Comparison of ENCODE assay signal across 8 mouse cellular contexts in the genomic region with DNA sequence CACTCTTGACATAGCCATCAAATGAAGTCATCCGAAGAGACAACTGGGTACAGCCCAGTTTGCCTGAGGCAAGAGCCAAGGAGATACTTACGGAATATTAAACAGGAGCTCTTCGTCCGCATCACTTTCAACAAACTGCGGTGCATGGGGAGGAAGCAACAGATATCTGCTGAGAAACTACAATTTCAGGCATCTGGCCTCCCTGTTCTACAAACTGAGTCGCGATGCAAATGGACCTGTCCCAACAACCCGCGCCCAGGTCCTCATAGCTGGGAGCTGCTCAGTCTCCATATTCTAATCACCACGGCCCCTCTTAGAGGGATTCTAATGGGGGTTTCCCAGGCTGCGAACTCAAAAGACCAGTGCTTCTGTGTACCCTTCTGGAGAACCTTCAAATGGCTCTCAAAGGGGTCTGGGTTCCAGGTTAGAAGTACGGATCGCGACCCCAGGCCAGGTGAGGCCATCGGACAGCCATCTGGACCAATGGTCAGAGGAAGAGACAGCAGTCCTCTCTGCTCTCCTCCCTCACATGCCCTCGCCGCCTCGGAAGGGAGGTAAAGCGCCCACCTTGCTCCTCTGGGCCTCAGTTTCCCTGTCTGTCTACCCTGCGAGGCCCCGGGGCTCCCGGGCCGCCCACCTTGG. TPM values are rescaled to one million over a fixed set of nuclear protein-coding genes. Genes with fewer than 3 reads are reported as not detected.
DNase-seq lines count a peak whose midpoint lies in the region; ATAC-seq and TF ChIP-seq lines count a peak whose summit lies in the region.

No protein-coding gene starts in this region.

- 14% methylated on average over 23 of the region's 23 CpGs for WGBS in thymus, adult 2 months
- WGBS in limb, embryonic 10.5 days, result 9% methylated on average over 23 of the region's 23 CpGs
- 6% methylated on average over 23 of the region's 23 CpGs for WGBS in neural tube, embryonic 13.5 days

- TF ChIP-seq CTCF in thymus, adult 2 months (IDR thresholded peaks at IDR 0.05; ENCODE audit: borderline replicate concordance, control insufficient read depth, extremely low read depth, insufficient read depth, low read length, poor library complexity), result no peak

- H3K36me3 ChIP-seq in thymus, adult 2 months (ENCODE audit: control insufficient read depth, insufficient read depth, low read length), result peaks cover 6% of the 10 kb centered on the region
- peaks cover 44% of the 10 kb centered on the region for H3K36me3 ChIP-seq in limb, embryonic 10.5 days
- H3K36me3 ChIP-seq in neural tube, embryonic 13.5 days, result peaks cover 34% of the 10 kb centered on the region

- no peak for TF ChIP-seq POLR2A in thymus, adult 2 months (IDR thresholded peaks at IDR 0.05; ENCODE audit: control insufficient read depth, extremely low read depth, insufficient read depth, low read length, poor library complexity)

- peak overlapping the region; percentile 58 for H3K4me3 ChIP-seq in thymus, adult 2 months (ENCODE audit: control insufficient read depth, insufficient read depth, low read length)
- peak overlapping the region; percentile 79 for H3K4me3 ChIP-seq in limb, embryonic 10.5 days
- peak overlapping the region; percentile 93 for H3K4me3 ChIP-seq in neural tube, embryonic 13.5 days

- no peaks in the 10 kb centered on the region for H3K27me3 ChIP-seq in thymus, adult 2 months (ENCODE audit: control insufficient read depth, insufficient read depth, low read length)
- H3K27me3 ChIP-seq in limb, embryonic 10.5 days (ENCODE audit: low read depth, poor library complexity, severe bottlenecking), result no peaks in the 10 kb centered on the region
- H3K27me3 ChIP-seq in neural tube, embryonic 13.5 days, result no peaks in the 10 kb centered on the region

- peak overlapping the region; percentile 98 for H3K9ac ChIP-seq in neural tube, embryonic 13.5 days

- peak; percentile 23 for DNase-seq in embryo, embryonic 11 days
- no peak for DNase-seq in embryo, embryonic 9.5 days (ENCODE audit: extremely low spot score)
- no peak for DNase-seq in thymus, adult 2 months
- DNase-seq in thymus, postnatal 36 days, result no peak
- no peak for DNase-seq in limb, embryonic 10.5 days (ENCODE audit: low spot score)
- DNase-seq in adrenal gland, postnatal 10 days, result no peak
- DNase-seq in right cerebral cortex, adult 18-20 months, result no peak

- H3K4me2 ChIP-seq in neural tube, embryonic 13.5 days, result peak overlapping the region; percentile 96

- H3K9me3 ChIP-seq in limb, embryonic 10.5 days (replicated peaks), result no peaks in the 10 kb centered on the region
- H3K9me3 ChIP-seq in neural tube, embryonic 13.5 days, result no peaks in the 10 kb centered on the region

- H3K4me1 ChIP-seq in thymus, adult 2 months (replicated peaks; ENCODE audit: control insufficient read depth, insufficient read depth, low read length), result peaks cover 8% of the 10 kb centered on the region
- peaks cover 23% of the 10 kb centered on the region for H3K4me1 ChIP-seq in limb, embryonic 10.5 days
- peaks cover 29% of the 10 kb centered on the region for H3K4me1 ChIP-seq in neural tube, embryonic 13.5 days (replicated peaks)

- H3K27ac ChIP-seq in thymus, adult 2 months (ENCODE audit: control insufficient read depth, insufficient read depth, low read length), result no peak overlapping the region
- peak overlapping the region; percentile 92 for H3K27ac ChIP-seq in limb, embryonic 10.5 days
- peak overlapping the region; percentile 90 for H3K27ac ChIP-seq in neural tube, embryonic 13.5 days (replicated peaks)

- peak; percentile 7; the same call in 1 of the 2 replicates for ATAC-seq in neural tube, embryonic 13.5 days (ENCODE audit: low read depth)

RNA-seq across cellular contexts. Expression of gene Pithd1, which starts 0.6 kb away (rescaled TPM):
- 140 and 171 TPM in 2 replicates for polyA plus RNA-seq in thymus, adult 2 months (2012; rRNA removed)
- 73.2 and 73.6 TPM in 2 replicates for polyA plus RNA-seq in limb, embryonic 10.5 days (2016; fragmentation: Nextera tagmentation; extraction: Ambion mirVana)
- polyA plus RNA-seq in neural tube, embryonic 13.5 days (2015; fragmentation: Nextera tagmentation; extraction: Ambion mirVana), result 59.0 and 65.1 TPM in 2 replicates
- total RNA-seq in adrenal gland, postnatal 10 days (2021), result 10 to 100 TPM; 27.0 to 33.5 TPM

RNA-seq across cellular contexts. Expression of gene Lypla2, which starts 14.0 kb away (rescaled TPM):
- 214 and 224 TPM in 2 replicates for polyA plus RNA-seq in thymus, adult 2 months (2012; rRNA removed)
- 199 and 214 TPM in 2 replicates for polyA plus RNA-seq in limb, embryonic 10.5 days (2016; fragmentation: Nextera tagmentation; extraction: Ambion mirVana)
- 187 and 199 TPM in 2 replicates for polyA plus RNA-seq in neural tube, embryonic 13.5 days (2015; fragmentation: Nextera tagmentation; extraction: Ambion mirVana)
- total RNA-seq in adrenal gland, postnatal 10 days (2021), result 10 to 100 TPM; 57.1 to 57.9 TPM

RNA-seq across cellular contexts. Expression of gene Gale, which starts 22.9 kb away (rescaled TPM):
- polyA plus RNA-seq in thymus, adult 2 months (2012; rRNA removed), result 37.0 and 38.4 TPM in 2 replicates
- 38.7 and 39.2 TPM in 2 replicates for polyA plus RNA-seq in limb, embryonic 10.5 days (2016; fragmentation: Nextera tagmentation; extraction: Ambion mirVana)
- 39.0 and 42.5 TPM in 2 replicates for polyA plus RNA-seq in neural tube, embryonic 13.5 days (2015; fragmentation: Nextera tagmentation; extraction: Ambion mirVana)
- 10 to 100 TPM; 22.0 to 23.1 TPM for total RNA-seq in adrenal gland, postnatal 10 days (2021)

RNA-seq across cellular contexts. Expression of gene Eloa, which starts 35.1 kb away (rescaled TPM):
- polyA plus RNA-seq in thymus, adult 2 months (2012; rRNA removed), result 18.6 and 20.4 TPM in 2 replicates
- polyA plus RNA-seq in limb, embryonic 10.5 days (2016; fragmentation: Nextera tagmentation; extraction: Ambion mirVana), result 33.2 and 38.9 TPM in 2 replicates
- 26.4 and 29.2 TPM in 2 replicates for polyA plus RNA-seq in neural tube, embryonic 13.5 days (2015; fragmentation: Nextera tagmentation; extraction: Ambion mirVana)
- 10 to 100 TPM; 40.5 to 41.8 TPM for total RNA-seq in adrenal gland, postnatal 10 days (2021)

RNA-seq across cellular contexts. Expression of gene Hmgcl, which starts 40.2 kb away (rescaled TPM):
- 46.4 and 53.1 TPM in 2 replicates for polyA plus RNA-seq in thymus, adult 2 months (2012; rRNA removed)
- polyA plus RNA-seq in limb, embryonic 10.5 days (2016; fragmentation: Nextera tagmentation; extraction: Ambion mirVana), result 68.4 and 78.9 TPM in 2 replicates
- polyA plus RNA-seq in neural tube, embryonic 13.5 days (2015; fragmentation: Nextera tagmentation; extraction: Ambion mirVana), result 58.2 and 59.6 TPM in 2 replicates
- total RNA-seq in adrenal gland, postnatal 10 days (2021), result 100 to 1,000 TPM in 1 of 2 experiments, 10 to 100 TPM in 1; 84.4 to 108 TPM
